Mouse (Mus musculus): ENCODE measurements around the gene Pik3r2. TPM values are rescaled to one million over a fixed set of nuclear protein-coding genes. Genes with fewer than 3 reads are reported as not detected.

The Pik3r2 gene
- polyA plus RNA-seq, 1 experiment from 2014 or later: 94.1 TPM

GRCm38 (mm10) chr8:70719796-70720270 is 56.7 kb downstream of the Pik3r2 start:
- H3K9ac ChIP-seq: no peak overlapping the region
- peaks cover 24% of the 10 kb centered on the region; the same call in 1 of the 2 replicates for H3K27me3 ChIP-seq
- H3K4me2 ChIP-seq: no peak overlapping the region
- WGBS: 76% methylated on average over 9 of the region's 9 CpGs
- ATAC-seq (ENCODE audit: low FRiP score): no peak
- no peak overlapping the region for H3K4me3 ChIP-seq
- 0 out of 2 replicates have a peak, but pooled peaks cover 3% of the 10 kb centered on the region for H3K4me1 ChIP-seq (replicated peaks)
- H3K9me3 ChIP-seq: no peaks in the 10 kb centered on the region
- H3K27ac ChIP-seq: no peak overlapping the region
- H3K36me3 ChIP-seq: no peaks in the 10 kb centered on the region

- H3K4me2 ChIP-seq: peak within 1 kb of the TSS; percentile 29; the same call in 1 of the 2 replicates
These were observed 58.2 kb downstream of the Pik3r2 start, which contains the start of gene Gm3336 for GRCm38 (mm10) chr8:70718297-70718696. TSS of gene Gm3336 (plus strand) at chr8:70718543.

More at GRCm38 (mm10) chr8:70718297-70718696, 58.2 kb downstream of the Pik3r2 start, which contains the start of gene Gm3336:
- Histone ChIP-seq H3K4me3 (no peak within 1 kb of the TSS), H3K9me3 (no peaks in the 10 kb centered on the region), H3K27me3 (peaks cover 24% of the 10 kb centered on the region; the same call in 1 of the 2 replicates), H3K4me1 (replicated peaks) (0 out of 2 replicates have a peak, but pooled peaks cover 3% of the 10 kb centered on the region), H3K27ac (no peak within 1 kb of the TSS), H3K9ac (0 out of 2 replicates have a peak within 1 kb of the TSS, but pooled peaks have one; percentile 46), H3K36me3 (no peaks in the 10 kb centered on the region)
- WGBS: 2% methylated on average over 19 of the region's 19 CpGs
- no peak for ATAC-seq (ENCODE audit: low FRiP score)

Small RNA genes within 50 kb of the gene (microRNA-seq; reads per million reads assigned to microRNA genes)
- not detected for gene Mir7240

Other genes starting within 250 kb of the Pik3r2 start
- 385 and 391 TPM in 2 replicates for gene Fkbp8, start 249.0 kb downstream of the Pik3r2 start, polyA plus RNA-seq (2015; fragmentation: Nextera tagmentation; extraction: Ambion mirVana)
- 47.7 and 50.5 TPM in 2 replicates for gene Kxd1, start 248.8 kb downstream of the Pik3r2 start, polyA plus RNA-seq (2015; fragmentation: Nextera tagmentation; extraction: Ambion mirVana)
- 16.3 and 17.2 TPM in 2 replicates for gene Ell, start 237.3 kb downstream of the Pik3r2 start, polyA plus RNA-seq (2015; fragmentation: Nextera tagmentation; extraction: Ambion mirVana)
- 121 and 125 TPM in 2 replicates for gene Isyna1, start 182.3 kb downstream of the Pik3r2 start, polyA plus RNA-seq (2015; fragmentation: Nextera tagmentation; extraction: Ambion mirVana)
- gene Ssbp4, start 167.8 kb downstream of the Pik3r2 start, polyA plus RNA-seq (2015; fragmentation: Nextera tagmentation; extraction: Ambion mirVana): 122 and 132 TPM in 2 replicates
- 1.5 and 1.9 TPM in 2 replicates for gene Lrrc25, start 160.6 kb downstream of the Pik3r2 start, polyA plus RNA-seq (2015; fragmentation: Nextera tagmentation; extraction: Ambion mirVana)
- gene Gdf15, start 144.3 kb downstream of the Pik3r2 start, polyA plus RNA-seq (2015; fragmentation: Nextera tagmentation; extraction: Ambion mirVana): 0.12 and 0.14 TPM in 2 replicates
- 103 and 105 TPM in 2 replicates for gene Pgpep1, start 116.3 kb downstream of the Pik3r2 start, polyA plus RNA-seq (2015; fragmentation: Nextera tagmentation; extraction: Ambion mirVana)
- 191 and 193 TPM in 2 replicates for gene Lsm4, start 103.5 kb downstream of the Pik3r2 start, polyA plus RNA-seq (2015; fragmentation: Nextera tagmentation; extraction: Ambion mirVana)
- 79.2 and 94.3 TPM in 2 replicates for gene Jund, start 77.8 kb downstream of the Pik3r2 start, polyA plus RNA-seq (2015; fragmentation: Nextera tagmentation; extraction: Ambion mirVana)
- 0.04 and 0.09 TPM in 2 replicates for gene Iqcn, start 73.3 kb downstream of the Pik3r2 start, polyA plus RNA-seq (2015; fragmentation: Nextera tagmentation; extraction: Ambion mirVana)
- not detected in 2 replicates for gene Gm3336, start 58.2 kb downstream of the Pik3r2 start, polyA plus RNA-seq (2015; fragmentation: Nextera tagmentation; extraction: Ambion mirVana)
- gene Pde4c, start 53.0 kb downstream of the Pik3r2 start, polyA plus RNA-seq (2015; fragmentation: Nextera tagmentation; extraction: Ambion mirVana): 0.14 and 0.23 TPM in 2 replicates
- 352 and 355 TPM in 2 replicates for gene Rab3a, start 22.0 kb downstream of the Pik3r2 start, polyA plus RNA-seq (2015; fragmentation: Nextera tagmentation; extraction: Ambion mirVana)
- gene Mpv17l2, start 15.8 kb downstream of the Pik3r2 start, polyA plus RNA-seq (2015; fragmentation: Nextera tagmentation; extraction: Ambion mirVana): 40.8 and 44.5 TPM in 2 replicates
- 16.4 and 17.4 TPM in 2 replicates for gene Mast3, start 28.3 kb upstream of the Pik3r2 start, polyA plus RNA-seq (2015; fragmentation: Nextera tagmentation; extraction: Ambion mirVana)
- gene Il12rb1, start 31.7 kb upstream of the Pik3r2 start, polyA plus RNA-seq (2015; fragmentation: Nextera tagmentation; extraction: Ambion mirVana): 0.08 and 0.13 TPM in 2 replicates
- gene Arrdc2, start 63.0 kb upstream of the Pik3r2 start, polyA plus RNA-seq (2015; fragmentation: Nextera tagmentation; extraction: Ambion mirVana): 7.6 and 8.1 TPM in 2 replicates
- gene Kcnn1, start 86.5 kb upstream of the Pik3r2 start, polyA plus RNA-seq (2015; fragmentation: Nextera tagmentation; extraction: Ambion mirVana): 13.3 and 17.7 TPM in 2 replicates
- gene Ccdc124, start 97.2 kb upstream of the Pik3r2 start, polyA plus RNA-seq (2015; fragmentation: Nextera tagmentation; extraction: Ambion mirVana): 157 and 162 TPM in 2 replicates
- 0.61 and 0.95 TPM in 2 replicates for gene Slc5a5, start 116.0 kb upstream of the Pik3r2 start, polyA plus RNA-seq (2015; fragmentation: Nextera tagmentation; extraction: Ambion mirVana)
- gene Rpl18a, start 120.7 kb upstream of the Pik3r2 start, polyA plus RNA-seq (2015; fragmentation: Nextera tagmentation; extraction: Ambion mirVana): 2,665 and 2,711 TPM in 2 replicates
- gene Map1s, start 129.2 kb upstream of the Pik3r2 start, polyA plus RNA-seq (2015; fragmentation: Nextera tagmentation; extraction: Ambion mirVana): 55.6 and 61.9 TPM in 2 replicates